Mouse (Mus musculus) c-Kit-positive CD71-positive TER-119-negative erythroid progenitor cells, embryonic 14.5 days (primary cell): Measurements from ENCODE around the gene Gm8024.
"Not testable (repeated sequence)": the region's sequence is repeated elsewhere in the genome, so short reads cannot be mapped to it uniquely, and the experiment has no call there.

Source experiments
- DNase-seq: peaks from one replicate; pipeline ENCODE4 v3.0.0-alpha.2; 2013; ENCODE audit warnings: low read depth

Gene Gm8024

GRCm38 (mm10) chr14:42524182-42524581 is at the start of gene Gm8024:
TSS of gene Gm8024 (minus strand) at chr14:42524282.
- DNase-seq: not testable (repeated sequence)

DNA sequence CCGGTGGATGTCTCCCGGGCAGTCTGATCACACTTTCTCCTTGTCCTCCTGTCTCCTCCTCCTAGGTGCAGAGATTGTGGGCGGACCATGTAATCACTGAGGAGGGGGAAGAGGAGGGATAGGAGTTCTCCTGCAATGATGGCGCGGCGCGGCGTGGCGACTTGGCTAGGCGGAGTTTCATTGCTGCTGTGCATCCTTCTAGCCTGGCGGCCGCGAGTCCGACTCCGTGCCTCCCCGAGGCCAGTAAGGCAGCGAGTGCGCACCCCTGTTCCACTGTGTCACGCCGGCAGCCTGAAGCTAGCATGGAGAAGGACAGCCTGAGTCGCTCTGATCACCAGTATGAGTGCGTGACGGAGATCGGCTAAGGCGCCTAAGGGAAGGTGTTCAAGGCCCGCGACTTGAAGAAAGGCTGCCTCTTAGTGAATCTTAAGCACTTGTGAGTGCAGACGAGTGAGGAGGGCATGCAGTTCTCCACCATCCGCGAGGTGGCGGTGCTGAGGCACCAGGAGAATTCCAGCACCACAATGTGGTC is 19.2 kb upstream of the Gm8024 start:
- not testable (repeated sequence) for DNase-seq

DNA sequence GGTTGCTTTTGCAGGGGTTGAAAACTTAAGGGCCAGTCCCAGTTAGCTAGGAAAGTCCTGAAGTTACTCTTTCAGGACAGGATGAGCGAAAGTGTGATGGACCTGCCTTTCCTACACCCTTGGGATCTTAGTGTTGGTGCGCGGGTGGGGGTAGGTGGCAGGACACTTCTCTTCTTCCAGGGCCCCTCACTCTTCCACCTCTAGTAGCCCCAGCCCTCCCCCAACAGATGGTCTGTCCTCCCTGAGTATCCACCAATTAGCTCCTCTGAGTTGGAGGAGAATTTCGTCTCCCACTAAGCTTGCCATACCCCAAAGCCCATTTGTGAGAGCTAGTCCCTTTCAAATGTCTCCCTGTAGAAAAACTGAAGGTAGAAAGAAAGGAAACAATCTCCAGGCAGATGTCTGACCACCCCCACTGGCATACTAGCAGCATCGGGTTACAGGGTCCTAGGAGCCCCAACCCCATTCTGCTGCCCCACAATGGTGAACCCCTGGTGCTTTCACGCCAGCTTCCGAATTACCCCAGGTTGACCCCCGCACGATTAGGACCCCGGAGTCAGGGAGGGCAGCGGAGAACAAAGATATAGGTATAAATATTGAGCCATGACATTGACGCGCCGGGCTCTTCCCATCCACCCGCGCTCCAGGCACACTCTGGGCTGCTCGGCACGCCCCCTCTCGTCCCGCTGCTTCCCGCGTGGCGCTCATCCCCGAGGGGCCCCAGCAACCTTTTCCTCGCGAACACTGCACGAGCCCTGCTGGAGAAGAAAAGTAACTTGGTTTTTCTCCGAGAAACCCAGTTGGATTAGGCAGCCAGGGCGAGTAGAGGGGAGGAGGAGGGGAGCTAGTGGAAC is 18.5 kb upstream of the Gm8024 start:
- DNase-seq: not testable (repeated sequence)

DNA sequence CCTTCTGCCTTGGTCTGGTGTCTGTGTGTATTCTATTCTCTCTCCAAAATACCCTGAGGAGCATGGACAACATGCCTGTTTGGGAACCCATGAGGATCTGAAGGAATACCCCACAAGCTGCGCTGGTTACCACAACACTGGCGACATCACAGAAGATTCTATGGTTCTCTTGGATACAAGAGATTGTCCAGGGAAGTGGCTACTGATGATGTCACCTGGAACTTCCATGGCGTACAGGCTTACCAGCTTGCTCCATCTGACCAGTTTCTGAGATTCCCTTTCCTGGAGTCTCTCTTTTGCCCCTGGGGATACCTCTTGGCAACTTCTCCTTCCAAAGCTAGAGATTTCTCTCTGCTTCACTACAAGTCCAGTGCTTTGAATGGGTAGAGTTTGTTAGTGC is 21.8 kb downstream of the Gm8024 start, which contains the start of gene Gm8020:
Gene Gm8020, minus strand, starts transcription at position 101 of the 400 bp plus-strand sequence.
- not testable (repeated sequence) for DNase-seq
